Mouse (Mus musculus): ENCODE measurements at regions not wholly inside any gene's neighbourhood (a gene's known extent, or its start where the extent isn't known, plus 50 kb on each side); places are given as distances from the start of the nearest gene placed in this dataset.

DNA sequence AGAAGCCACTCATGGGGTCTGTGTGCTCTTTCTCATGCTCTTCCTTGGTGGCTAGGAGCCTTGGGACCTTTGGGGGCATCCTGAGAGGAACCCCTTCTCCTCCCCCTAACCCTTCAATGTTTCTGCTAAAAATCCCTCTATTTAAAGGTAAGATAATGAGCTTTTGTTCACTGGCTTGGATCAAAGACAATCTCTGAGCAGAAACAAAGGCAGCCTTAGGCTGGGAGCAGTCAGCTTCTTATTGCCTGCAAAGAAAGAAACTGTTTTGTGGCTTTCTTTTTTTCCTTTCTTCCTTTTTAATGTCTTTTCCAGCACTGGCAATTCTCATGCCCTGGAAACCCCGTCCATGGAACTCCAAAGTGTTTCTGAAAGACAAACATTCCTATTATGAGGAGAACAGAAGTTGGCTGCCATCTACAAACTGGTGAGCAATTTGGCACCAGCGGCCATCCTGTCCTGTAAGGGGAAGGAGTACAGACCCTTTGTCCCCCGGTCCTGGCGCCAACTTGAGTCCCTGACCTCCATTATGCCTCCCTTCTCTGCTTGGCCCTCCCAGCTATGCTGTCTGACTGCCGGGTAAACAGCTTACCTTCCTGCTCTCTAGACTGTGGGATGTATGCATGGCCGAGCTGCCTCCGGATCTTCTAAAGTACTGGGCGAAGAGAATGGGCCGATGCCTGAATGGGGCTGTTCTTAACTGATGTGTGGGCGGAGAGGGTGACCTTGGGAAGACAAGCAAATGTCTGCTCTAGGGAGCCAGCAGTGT is 56.4 kb upstream of the Pabpc6 start:
- Histone ChIP-seq H3K4me2 (ENCODE audit: low read length) (no peak overlapping the region), H3K27me3 (ENCODE audit: control insufficient read depth, insufficient read depth, low read length) (no peaks in the 10 kb centered on the region), H3K4me1 (ENCODE audit: control insufficient read depth in 2 of 2, insufficient read depth in 2 of 2, low read length in 2 of 2) (no peaks in the 10 kb centered on the region), H3K9me3 (ENCODE audit: control insufficient read depth, low read length) (no peaks in the 10 kb centered on the region), H3K9ac (ENCODE audit: low read length) (no peak overlapping the region), H3K4me3 (ENCODE audit: control insufficient read depth in 1 of 2, insufficient read depth in 1 of 2, low read depth in 1 of 2, low read length in 2 of 2) (no peak overlapping the region), H3K36me3 (ENCODE audit: control insufficient read depth, insufficient read depth, low read length) (no peaks in the 10 kb centered on the region), H3K27ac (replicated peaks in 1 of 2; ENCODE audit: control insufficient read depth in 1 of 2, insufficient read depth in 1 of 2, low read depth in 2 of 2, low read length in 2 of 2) (no peak overlapping the region)
- WGBS: 69% methylated on average over 10 of the region's 10 CpGs
- ATAC-seq (ENCODE audit: insufficient number of reproducible peaks, insufficient read depth, low FRiP score, low read depth): no peak; the same call in 1 of the 2 replicates

GRCm38 (mm10) chr17:9723484-9723883 is 54.0 kb upstream of the Pabpc6 start:
- Histone ChIP-seq H3K27me3 (ENCODE audit: control insufficient read depth, insufficient read depth, low read length) (no peaks in the 10 kb centered on the region), H3K9ac (ENCODE audit: low read length) (no peak overlapping the region), H3K36me3 (ENCODE audit: control insufficient read depth, insufficient read depth, low read length) (no peaks in the 10 kb centered on the region), H3K4me1 (ENCODE audit: control insufficient read depth in 2 of 2, insufficient read depth in 2 of 2, low read length in 2 of 2) (no peaks in the 10 kb centered on the region), H3K9me3 (ENCODE audit: control insufficient read depth, low read length) (no peaks in the 10 kb centered on the region), H3K4me3 (ENCODE audit: control insufficient read depth in 1 of 2, insufficient read depth in 1 of 2, low read depth in 1 of 2, low read length in 2 of 2) (no peak overlapping the region), H3K4me2 (ENCODE audit: low read length) (no peak overlapping the region), H3K27ac (replicated peaks in 1 of 2; ENCODE audit: control insufficient read depth in 1 of 2, insufficient read depth in 1 of 2, low read depth in 2 of 2, low read length in 2 of 2) (no peak overlapping the region)
- 48% methylated on average over 4 of the region's 4 CpGs for WGBS
- no peak for ATAC-seq (ENCODE audit: insufficient number of reproducible peaks, insufficient read depth, low FRiP score, low read depth)

- Histone ChIP-seq H3K4me3 (ENCODE audit: control insufficient read depth in 1 of 2, insufficient read depth in 1 of 2, low read depth in 1 of 2, low read length in 2 of 2) (no peak overlapping the region), H3K9me3 (ENCODE audit: control insufficient read depth, low read length) (no peaks in the 10 kb centered on the region), H3K9ac (ENCODE audit: low read length) (no peak overlapping the region), H3K4me2 (ENCODE audit: low read length) (no peak overlapping the region), H3K27me3 (ENCODE audit: control insufficient read depth, insufficient read depth, low read length) (no peaks in the 10 kb centered on the region), H3K27ac (replicated peaks in 1 of 2; ENCODE audit: control insufficient read depth in 1 of 2, insufficient read depth in 1 of 2, low read depth in 2 of 2, low read length in 2 of 2) (no peak overlapping the region), H3K36me3 (ENCODE audit: control insufficient read depth, insufficient read depth, low read length) (no peaks in the 10 kb centered on the region), H3K4me1 (ENCODE audit: control insufficient read depth in 2 of 2, insufficient read depth in 2 of 2, low read length in 2 of 2) (no peaks in the 10 kb centered on the region)
- WGBS: 25% methylated on average over 4 of the region's 4 CpGs
- no peak for ATAC-seq (ENCODE audit: insufficient number of reproducible peaks, insufficient read depth, low FRiP score, low read depth)
Measured at GRCm38 (mm10) chr17:9722709-9723108, 53.2 kb upstream of the Pabpc6 start.

All from heart, embryonic 14.5 days (tissue).